Mouse (Mus musculus): ENCODE results near the gene Pou4f1.

Gene Pou4f1

DNA sequence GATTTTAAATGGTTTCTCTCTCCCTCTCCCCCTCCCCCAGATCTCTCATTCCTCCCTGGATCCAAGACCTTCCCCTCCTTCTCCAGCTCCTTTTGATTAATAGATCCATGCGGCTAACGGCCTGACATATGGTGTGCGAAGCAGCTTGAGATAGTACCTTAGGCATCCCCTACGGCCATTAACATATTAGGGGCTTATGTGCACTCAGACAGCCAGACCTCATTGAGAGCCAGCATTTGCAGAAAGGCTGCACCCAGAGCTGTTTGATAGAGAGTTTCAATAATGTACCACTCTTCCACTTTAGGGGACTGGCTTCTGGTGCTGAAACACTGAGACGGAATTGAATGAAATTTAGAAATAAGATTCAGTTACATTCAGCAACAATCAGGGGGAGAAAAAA, 10.8 kb downstream of the Pou4f1 start:
- no peak for DNase-seq (ENCODE audit: low spot score)

DNA sequence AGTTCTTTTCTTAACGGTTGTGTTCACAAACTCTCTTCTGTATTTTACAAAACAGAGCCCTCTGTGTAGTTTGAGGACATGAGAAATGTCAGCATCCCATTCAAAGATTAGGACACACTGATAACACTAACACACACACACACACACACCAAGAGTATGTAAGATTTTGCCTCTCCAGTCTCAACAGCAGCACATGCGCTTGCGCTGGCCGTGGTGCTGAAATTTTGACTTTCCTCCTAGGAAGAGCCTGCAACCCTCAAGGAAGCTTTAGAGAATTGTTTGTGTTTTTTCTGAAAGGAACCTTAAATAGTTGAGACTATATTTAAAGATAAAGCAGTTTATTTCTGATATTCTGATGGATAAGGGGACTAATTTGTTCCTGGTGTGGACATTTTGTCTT, 14.0 kb downstream of the Pou4f1 start:
- DNase-seq (ENCODE audit: low spot score) = no peak

DNA sequence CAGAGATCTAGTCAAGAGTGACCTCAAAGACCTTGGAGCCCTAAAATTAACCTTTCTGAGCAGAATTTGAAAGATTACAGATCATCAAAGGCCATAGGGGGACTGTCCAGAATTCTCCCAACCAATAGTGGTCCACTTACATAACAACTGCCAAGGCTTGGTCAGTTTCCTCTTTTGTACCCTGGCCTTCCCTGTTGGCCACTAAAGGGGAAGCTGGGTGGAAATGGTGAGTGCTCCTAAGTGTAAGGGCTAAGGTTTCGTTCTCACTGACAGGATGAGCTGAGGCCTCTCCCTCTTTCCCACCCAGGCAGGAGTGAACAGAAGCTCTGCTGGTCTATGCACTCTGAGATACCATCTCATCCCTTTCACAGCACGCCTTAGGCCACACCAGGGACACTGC, 33.5 kb downstream of the Pou4f1 start:
- DNase-seq (ENCODE audit: low spot score) = no peak

DNA sequence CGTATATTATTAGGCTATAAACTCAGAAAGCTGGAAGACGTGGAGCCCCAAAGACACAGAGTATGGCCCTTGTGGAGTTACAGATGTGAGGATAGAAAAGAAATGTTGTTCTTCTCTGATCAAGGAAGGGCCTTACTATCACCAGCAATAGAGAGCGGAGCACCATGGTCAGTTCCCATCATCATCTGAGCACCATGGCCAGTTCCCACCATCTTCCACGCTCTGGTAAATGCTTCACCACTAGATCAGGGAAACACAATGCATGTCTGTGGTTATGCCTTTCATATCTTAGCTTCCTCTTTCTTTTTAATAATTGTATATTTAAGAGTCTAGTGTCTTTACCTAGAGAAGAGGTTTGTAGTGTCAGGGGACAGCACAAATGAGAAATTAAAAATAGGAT, 37.0 kb downstream of the Pou4f1 start:
- no peak for DNase-seq (ENCODE audit: low spot score)

DNA sequence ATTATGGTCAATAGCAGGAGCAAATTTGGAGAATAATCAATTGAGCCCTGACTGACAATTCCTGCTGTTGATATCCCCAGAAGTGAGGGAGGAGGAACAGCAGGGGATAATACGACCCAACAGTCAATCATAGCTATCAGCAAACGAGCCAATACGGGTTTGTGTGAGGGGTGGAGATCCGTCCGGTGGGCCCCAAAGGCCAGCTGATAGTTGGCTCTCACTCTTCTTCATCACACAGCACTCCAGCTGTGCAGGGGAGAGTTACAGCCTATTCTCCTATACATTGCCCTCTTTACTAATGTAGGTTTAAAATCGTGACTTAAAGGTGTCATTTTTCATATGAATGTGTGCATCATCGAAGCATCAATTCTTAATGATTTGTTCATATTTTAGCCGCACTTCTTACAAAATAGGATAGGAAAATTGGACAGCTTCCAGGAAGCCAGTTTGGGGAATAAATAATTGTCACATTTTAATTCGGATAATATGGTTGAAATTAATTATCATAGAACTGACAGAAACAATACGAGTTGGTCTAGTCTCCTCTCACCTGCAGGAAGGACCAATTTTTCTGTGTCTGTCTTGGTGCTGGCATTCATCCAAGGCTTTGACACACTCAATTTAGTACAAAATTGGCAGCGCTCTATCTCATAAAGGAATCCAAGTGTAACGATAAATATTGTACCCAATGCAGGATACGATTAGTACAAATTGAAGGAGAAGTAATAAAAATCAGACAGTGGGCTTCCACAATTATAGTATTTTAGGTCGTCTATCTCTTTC, 43.9 kb downstream of the Pou4f1 start:
- DNase-seq (ENCODE audit: low spot score) = no peak

All from ovary, adult 18-20 months (tissue).